Mouse (Mus musculus): ENCODE results near the gene Mapk11.

Mapk11 gene

GRCm38 (mm10) chr15:89100823-89101222 is 48.6 kb downstream of the Mapk11 start:
- DNase-seq, result no peak

- DNase-seq, result no peak
Observed at GRCm38 (mm10) chr15:89098616-89099015, 50.8 kb downstream of the Mapk11 start.

DNA sequence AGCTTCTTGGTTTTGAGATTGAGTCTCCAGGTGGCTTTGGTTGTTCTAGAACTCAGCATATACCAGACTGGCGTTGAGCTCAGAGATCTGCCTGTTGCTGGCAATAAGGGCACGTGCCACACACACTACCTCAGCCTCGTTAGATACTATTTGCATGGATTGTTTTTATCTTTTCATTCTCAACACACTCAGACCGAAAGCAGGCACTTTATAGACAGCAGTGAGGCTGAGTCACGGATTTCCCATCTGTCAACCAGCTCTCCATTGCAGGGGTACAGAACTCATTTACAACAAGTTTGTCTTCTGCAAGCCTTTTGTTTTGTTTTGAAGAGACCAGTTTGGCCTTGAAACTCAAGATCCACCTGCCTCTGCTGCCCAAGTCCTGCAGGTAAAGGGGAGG is 52.0 kb downstream of the Mapk11 start:
- DNase-seq, result no peak

Data from kidney, adult 9 months (tissue).